Mouse (Mus musculus) spleen, postnatal 10 days (tissue): ENCODE results near the gene Wwc1.

Experiments
- DNase-seq, 2 experiments: peaks; one replicate each; pipeline ENCODE4 v3.0.0; 2021 to 2022; ENCODE audit warnings: low spot score in 2 of 2

Gene Wwc1

DNA sequence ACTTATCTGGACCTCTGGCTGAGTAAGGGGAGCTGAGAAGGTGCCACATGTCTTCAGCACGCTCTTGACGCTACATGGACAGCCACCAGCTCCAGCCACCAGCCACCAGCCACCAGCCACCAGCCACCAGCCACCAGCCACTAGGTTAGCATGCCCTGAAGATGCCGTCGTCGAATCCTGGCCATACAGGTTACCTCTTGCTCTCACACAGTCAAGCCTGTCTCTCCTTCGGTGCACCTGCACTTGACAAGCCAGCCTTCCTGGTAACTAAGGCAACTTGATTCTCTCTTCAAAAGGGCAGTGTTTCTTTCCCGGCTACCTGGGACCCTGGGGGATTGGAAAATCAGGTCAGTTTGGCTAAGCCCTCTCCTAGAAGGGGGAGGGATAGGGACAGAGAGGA is 7.2 kb downstream of the Wwc1 start:
- no peak for DNase-seq

DNA sequence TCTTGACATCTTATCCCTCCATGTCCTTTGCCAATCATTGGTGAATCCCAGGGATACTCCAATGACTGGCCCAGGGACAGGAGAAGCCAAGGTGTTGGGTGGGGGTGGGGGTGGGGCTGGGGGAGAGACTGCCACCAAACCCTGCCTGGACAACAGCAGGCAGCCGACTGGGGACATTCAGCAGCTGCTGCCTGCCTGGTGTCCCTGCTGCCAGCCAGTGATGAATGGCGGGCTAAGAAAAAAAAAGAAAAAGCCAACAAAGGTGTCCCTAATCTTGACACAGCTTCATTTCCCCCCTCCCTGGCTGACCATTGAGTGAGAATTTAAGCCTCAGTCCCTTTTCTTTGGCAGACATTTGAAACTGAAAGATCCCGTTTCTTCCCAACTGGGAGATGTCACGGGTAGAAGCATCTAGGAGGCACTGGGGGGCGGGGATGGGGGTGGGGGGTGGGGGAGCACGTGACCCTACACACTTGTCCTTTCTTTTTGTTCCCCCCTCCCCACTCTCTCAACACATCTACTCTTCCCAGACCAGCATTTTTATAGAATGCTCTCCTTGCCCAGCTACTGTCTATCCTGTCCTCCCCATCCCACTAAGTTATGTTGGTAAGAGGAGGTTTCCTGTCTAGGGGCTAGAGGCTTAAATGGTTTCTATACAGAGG is 7.9 kb downstream of the Wwc1 start:
- DNase-seq = no peak

DNA sequence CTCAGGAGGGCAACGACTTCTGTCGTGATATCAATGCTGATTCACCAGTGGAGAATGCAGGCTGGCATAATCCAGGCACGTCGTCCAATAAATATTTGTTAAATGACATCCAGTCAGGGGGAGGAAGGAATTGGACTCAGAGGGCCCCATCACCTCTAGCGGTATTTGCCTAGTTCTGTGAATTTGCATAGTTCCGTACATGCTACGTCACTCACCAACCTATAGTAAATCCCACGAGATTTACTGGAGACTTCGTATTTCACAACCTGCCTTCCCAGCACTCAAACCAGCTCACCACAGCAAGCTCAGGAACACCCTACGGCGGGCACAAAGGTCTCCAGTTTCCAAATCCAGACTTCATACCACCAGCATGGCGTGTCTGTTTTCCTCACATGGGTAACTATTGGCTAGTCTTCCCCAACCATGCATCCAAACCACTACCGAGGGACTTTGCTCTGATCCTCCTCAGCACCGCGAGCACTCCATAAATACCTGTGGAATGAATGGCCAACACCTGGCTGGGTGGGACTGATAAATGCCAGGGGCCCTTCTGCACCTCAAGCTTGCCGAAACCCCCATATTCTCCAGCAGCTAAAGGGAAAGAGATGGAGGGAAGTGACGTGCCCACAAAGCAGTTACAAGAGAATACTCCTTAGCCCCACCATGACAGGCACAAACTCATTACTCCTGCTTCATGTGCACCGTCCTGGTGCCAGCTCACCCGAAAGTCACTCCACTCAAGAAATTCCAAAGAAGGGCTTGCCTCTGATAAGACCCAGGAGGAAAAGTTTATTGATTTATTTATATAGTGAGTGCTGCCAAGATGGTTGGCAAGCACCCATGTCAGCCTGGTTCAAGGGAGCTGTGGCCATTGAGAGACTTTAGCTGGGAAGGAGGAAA is 9.3 kb downstream of the Wwc1 start:
- DNase-seq = no peak

DNA sequence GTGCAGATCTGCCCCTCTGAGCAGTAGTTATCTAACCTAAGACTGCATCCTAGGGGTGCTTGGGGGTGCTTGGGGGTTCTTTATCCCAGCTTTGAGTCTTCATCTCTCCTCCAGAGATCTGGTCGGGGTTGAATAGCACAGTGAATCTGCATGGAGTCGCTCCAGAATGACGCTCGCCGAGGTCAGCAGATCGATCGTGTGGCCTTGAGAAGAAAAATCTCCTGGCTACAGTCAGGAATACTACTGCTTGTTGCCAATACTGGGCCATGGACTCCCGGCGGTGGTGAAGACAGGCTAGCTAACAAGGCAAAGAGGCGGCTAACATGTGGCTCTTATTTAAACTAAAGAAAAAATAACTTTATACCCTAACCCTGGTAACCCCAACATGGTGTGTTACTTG is 12.0 kb downstream of the Wwc1 start:
- DNase-seq = no peak

DNA sequence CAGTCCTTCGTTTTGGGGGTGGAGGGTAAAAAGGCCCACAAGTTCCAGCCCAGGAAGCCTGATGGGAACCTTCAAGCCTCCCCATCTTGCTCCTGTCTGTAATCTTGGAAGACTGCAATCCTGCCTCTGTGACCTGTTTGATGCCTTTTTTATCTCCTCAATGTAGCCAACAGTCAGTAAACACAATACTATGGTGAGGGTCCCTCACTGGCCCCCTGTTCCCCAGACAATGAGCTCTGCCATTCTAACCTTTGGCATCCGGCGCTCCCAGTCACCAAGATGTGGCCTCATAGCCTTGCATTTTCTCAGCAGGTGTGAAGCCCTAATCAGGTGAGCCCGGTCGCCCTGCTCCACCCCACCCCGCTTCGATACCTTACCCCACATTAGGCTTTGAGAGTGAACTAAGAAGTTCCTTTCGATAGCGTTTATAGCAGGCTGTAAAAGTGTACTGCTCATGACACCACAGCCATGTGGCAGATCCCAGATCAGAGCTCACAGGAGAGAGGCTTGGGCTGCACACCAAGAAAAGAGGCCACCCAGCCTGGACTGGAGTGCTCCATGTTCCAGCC is 16.3 kb downstream of the Wwc1 start:
- no peak for DNase-seq

DNA sequence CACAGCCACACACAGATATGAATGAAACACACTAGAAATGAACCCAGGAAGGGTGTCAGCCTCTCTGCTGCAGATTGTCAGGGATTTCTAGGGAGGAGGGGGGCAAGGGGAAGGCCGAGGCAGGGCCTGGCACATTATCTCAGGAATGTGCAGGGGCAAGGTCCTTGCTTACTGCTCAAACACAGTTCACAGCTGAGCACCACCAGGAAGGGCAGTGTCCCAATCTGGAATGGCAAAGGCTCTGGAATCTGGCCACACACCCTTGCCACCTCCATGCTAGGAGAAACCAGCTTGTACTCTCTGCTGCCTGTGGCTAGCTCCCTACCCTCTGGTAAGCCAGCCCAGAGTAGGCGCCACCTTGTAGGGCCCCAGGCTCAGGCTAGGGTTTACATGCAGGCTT is 16.8 kb downstream of the Wwc1 start:
- DNase-seq = no peak

DNA sequence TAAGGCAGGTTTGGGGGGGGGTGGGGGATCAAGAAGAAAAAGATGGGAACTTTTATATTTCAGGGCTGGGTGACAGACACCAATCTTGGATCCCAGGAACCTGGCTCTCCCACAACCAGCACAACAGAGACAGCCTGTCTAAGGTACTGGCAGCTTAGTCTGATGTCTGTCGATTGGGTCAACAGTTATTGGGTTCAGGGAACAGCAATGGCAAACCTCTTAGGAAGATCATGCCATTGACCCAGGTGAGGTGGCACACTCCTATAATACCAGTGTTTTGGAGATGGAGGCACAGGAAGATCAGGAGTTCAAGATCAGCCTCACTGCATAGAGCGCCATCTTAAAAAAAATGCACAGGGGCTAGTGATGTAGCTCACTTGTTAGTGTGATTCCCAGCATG is 17.9 kb downstream of the Wwc1 start:
- no peak for DNase-seq

DNA sequence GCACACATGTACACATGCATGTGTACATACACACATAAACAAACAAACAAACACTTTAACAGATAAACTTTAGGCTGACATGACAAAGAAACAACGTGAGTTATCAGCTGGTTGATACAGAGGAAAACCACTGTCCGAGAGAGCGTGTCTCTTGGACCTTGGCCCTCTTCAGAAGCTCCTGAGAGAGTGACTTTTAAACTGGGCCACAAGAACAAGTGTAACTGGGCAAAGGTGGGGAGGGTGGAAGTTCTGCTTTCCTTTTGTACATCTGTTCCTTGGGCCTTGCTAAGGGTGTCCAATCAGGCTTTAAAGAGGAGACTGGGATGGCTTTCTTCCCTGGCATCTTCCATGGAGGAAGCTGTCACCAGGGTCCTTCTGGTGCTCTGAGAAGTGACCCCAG is 21.1 kb downstream of the Wwc1 start:
- no peak for DNase-seq

DNA sequence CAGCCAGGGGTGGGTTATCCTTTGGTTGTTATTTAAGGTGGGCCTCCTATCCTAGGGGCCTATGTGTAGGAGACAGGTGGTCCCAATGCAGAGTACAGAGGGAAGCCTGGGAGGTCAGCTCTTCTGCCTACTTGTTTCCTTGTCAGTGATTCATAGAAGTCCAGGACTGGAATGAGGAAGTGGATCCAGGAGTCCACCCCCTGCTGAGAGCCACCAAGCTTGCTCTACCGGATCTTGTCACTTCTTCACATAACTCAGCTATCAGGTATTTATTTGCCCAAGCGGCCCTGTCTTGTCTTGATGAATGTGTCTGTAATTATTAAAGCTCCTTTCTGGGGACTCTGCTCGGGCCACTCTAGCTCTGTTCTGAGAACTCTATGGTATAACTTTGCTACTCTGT is 24.8 kb downstream of the Wwc1 start:
- no peak for DNase-seq

DNA sequence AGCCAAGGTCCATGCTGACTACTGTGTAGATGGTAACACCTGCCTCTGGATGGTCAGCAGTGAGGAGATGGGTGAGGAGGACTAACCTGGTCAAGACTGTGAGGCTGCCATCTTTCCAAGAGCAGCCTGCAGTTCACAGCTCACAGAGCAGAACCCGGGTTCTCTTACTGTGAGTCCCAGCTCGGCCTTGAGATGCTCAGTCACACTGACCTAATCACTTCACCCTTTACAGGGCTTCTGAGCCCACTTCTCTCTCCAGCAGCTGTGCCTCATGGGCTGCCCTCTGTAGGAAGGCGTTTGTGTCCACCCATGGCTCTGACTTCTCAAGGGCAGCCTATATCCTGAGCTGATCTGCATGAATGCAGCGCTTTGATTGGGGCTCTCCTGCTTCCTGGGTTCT is 27.1 kb downstream of the Wwc1 start:
- no peak for DNase-seq

DNA sequence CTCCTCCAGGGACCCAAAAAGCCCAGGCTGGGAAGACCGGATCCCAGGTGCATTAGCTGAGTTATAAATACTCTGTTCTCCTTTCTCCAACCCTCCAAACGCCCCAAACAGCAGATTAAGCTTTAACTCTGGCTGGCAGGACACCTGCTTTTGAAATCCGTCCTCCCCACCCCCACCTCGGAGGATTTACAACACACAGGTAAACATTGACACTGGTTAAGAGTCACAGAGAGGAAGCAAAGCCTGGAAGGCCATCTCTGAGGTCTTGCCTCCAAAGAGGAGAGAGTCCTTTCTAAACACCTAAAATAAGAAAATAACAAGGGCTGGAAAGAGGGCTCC is 28.6 kb downstream of the Wwc1 start:
- no peak for DNase-seq

DNA sequence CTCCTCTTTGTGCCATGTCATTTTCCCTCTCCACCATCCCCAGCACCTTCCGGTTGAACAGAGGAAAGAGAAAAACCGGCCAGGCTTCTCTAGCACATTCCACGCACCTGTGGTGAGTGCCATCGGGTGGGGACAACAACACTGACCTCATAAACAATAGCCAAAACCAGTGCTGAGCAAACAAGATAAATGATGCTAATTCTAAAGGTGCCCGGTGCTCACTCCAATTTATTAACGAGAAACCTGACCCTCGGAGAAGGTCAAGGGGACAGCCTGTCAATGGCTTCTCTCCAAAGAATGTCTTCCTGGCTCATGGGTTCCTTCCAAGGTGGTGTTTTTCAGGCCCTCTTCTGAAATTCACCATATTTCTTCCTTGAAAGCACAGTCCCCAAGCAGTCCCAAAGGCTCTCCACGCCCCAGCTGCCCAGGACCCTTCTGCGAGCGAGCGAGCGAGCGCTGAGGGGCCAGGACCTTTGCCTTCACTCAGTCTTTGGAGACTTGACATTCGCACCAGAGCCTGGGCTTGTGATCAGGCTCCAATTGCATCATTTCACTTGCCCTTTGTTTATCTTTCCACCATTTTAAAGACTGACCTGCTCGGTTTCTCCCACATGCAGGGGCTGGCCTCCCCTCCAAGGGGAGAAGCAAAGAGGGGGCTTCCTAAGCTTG is 29.1 kb downstream of the Wwc1 start:
- no peak for DNase-seq

DNA sequence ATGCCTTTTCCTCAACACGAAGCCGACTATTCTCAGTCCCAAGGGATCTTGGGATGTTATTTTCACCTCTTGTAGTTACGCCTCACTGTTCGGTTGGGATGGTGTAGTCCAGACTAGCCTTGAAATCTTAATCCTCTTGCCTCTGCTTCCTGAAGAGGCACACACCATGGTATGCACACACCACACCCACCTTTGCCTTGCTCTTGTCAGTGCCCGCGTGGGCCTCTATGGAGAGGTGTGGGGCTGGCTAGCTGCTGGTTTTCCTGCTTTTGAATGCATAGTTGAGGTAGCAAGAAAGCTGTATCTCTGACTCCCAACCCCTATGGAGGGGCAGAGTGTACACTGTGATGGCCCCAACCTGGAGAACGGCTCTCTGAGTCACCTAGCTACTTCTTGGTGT is 29.9 kb downstream of the Wwc1 start:
- DNase-seq = no peak

DNA sequence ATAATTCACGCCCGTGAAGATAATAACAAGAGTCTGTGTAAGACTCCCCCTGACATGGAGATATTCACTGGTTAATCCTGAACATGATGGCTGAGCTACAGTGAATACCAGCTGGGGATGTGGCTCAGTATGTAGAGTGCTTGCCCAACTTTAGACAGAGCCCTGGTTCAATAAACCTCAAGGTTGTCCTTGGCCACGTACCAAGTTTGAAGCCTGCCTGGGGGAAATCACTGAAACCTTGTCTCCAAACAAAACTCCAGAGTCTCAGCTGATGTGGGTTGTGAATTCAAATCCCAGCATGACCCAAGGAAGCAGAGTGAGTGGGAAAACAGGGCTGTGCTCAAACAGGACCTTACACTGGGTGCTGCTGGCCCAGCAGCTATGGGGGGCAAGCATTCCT is 30.3 kb downstream of the Wwc1 start:
- no peak for DNase-seq

DNA sequence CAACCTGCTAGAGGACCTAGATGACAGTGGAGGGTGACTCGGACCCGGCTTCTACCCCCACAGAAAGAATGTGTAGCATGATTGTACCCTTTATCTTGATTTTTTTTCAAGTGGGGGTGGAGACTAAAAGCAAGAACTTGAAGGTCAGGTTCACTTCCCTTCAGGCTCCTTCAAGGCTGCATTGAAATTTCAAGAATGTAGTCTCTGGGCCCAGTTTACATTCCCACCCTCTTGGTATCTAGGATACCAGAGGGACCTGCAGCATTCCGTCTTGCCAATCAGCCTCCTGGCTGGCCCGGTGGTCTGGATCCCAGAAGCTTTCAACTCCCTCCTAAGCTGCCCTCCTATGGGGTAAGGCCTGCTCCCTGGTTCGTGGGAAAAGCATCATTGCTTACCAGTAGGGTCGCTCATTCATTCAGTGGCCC is 31.9 kb downstream of the Wwc1 start:
- DNase-seq = no peak

DNA sequence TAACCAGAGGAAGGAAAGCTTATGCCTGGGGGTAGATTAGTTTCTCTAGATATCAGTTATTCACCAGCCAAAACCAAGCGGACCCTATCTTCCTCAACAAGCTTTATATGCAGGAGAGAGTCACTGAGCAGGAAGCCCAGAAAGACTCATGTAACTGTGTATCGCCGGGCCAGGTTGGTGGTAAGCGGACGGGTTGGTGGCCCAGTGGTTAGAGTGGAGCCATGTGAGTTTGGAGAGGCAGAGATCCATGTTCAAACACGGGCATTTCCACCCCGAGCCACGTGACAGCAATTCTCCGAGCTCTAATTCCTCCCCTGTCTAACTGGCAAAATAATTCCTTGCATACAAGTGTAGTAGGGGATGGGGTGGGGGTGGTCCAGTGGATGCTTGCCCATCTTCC is 32.4 kb downstream of the Wwc1 start:
- no peak for DNase-seq

DNA sequence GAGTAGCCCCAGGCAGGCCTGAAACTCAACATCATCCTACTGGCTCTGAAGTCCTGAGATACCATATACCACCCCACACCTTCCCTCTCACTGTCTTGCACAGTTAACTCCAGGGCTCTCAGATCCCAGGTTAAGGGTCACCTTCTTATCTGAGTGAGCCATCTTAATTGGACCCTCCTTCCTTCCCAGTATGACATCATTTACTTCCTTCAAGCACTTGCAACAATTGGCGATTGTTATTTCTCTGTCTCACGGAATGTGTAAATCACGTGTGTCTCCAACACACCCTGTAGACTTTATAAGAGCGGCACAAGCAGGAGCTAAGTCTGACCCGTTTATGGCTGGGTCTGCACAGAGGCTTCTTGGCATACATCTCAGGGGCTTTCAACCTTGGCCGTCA is 35.1 kb downstream of the Wwc1 start:
- DNase-seq = no peak

DNA sequence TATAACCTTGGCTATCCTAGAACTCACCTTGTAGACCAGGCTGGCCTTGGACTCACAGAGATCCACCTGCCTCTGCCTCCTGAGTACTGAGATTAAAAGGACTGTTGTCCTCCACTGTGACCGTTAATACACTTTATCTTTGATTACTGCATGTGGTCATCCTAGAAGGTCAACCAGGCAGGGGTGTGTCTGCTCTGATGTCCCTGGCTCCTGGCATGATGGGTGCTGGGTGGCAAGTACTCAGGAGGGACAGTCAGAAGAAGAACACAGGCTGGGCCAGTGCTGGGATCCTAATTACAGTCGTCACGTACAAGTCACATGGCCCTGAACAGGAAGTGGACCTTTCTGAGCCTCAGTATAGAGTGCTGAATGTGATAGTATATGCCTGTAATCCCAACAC is 38.7 kb downstream of the Wwc1 start:
- no peak for DNase-seq

DNA sequence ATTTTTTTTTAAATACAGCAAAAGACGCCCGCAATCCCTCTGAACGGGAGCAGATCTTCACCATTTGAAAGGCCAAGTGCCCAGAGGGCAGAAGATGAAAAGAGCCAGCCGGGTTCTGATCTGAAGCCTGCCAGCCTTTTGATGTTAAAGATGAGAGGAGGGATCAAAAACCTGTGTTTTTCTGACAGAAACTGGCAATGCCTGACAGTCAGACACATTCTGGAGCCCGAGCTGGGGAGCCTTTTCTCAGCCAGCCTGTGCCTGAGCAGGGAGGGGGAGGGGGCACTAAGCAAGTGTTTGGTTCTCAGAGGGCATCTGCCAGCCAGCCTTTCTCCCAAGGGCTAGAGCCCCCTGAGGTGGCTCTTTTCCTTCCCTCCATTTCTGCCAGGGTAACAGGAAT is 39.3 kb downstream of the Wwc1 start:
- no peak for DNase-seq

DNA sequence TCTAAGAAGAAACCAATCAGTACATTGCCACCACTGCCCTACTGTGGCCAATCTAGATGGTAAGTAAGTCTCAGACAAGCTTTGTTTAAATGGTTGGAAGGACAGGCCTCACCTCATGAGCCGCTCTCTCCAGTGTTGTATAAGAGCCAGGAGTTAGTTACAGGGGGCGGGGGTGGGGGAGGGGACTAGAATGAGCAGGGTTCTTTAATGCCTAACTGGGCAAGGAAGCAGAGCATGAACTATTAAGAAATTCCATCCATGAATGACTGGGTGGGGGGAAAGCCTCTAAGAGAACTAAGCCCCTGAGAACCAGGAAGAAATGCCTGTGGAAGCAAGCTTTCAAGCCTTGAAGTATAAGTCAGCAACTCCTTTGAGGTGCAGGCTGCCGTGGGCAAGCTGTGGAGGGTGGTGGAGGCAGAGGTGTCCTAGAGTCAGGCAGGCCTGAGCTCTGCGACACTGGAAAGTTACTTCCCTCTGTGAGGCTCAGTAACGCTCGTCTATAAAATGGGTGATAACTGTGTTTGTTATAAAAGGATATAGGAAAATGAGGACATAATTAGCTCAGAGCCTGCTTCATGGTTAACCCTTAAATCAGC is 41.4 kb downstream of the Wwc1 start:
- no peak for DNase-seq

DNA sequence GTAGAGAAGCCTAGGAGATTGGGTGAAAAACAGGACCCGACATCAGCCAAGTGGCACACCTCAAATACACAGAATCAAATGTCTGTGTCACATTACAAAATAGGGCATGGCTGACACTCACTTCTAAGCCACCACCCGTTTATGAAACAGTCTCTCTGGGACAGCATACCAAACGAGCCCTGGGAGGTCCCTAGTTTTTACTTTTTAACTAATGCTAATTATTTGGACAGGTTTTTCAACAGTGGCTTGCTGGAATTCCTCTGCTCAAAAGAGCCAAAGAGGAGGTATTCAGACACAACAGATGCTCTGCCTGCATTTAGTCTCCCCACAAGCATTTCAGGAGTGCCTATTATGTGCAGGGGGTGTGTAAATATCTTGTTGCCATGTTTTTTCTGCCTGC is 44.7 kb downstream of the Wwc1 start:
- DNase-seq = no peak

DNA sequence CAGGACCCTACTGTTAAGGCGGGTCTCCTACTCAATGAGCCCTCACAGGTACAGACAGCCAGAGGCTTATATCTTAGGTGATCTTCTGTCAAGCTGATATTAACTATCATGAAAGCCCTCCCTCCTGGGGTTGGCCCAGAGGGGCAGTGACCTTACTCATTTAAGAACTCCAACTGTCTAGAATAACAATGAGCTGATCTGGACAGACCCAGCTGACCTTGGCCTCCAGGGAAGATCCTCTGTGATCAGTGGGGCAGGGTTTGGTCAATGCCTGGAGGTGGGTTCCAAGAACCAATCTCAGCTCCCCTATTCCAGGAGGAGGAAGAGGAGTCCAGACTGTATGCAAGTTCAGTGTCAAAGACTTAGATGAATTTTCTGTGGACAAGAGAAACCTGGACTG is 45.2 kb downstream of the Wwc1 start:
- DNase-seq = no peak
